Mouse (Mus musculus): Measurements from ENCODE around the gene Rora.

The Rora gene

GRCm38 (mm10) chr9:68823292-68823691, 169.7 kb downstream of the Rora start:
- no peak for DNase-seq

GRCm38 (mm10) chr9:68825107-68825506, 171.5 kb downstream of the Rora start:
- DNase-seq: no peak

GRCm38 (mm10) chr9:68825841-68826240, 172.3 kb downstream of the Rora start:
- no peak for DNase-seq

- DNase-seq: no peak
Observed at GRCm38 (mm10) chr9:68827441-68827840, 173.9 kb downstream of the Rora start.

- peak; percentile 38 to 53 for DNase-seq
Observed at GRCm38 (mm10) chr9:68829903-68830302, 176.3 kb downstream of the Rora start.

GRCm38 (mm10) chr9:68833323-68833722, 179.7 kb downstream of the Rora start:
- DNase-seq: no peak

- no peak for DNase-seq
Observed at GRCm38 (mm10) chr9:68835037-68835649, 181.6 kb downstream of the Rora start.

- no peak for DNase-seq
Observed at GRCm38 (mm10) chr9:68842134-68842892, 188.7 kb downstream of the Rora start.

- peak; percentile 20 to 23 for DNase-seq
Observed at GRCm38 (mm10) chr9:68845556-68845955, 192.0 kb downstream of the Rora start.

GRCm38 (mm10) chr9:68850321-68850720, 196.7 kb downstream of the Rora start:
- DNase-seq: no peak

- DNase-seq: no peak
Observed at GRCm38 (mm10) chr9:68852201-68852600, 198.6 kb downstream of the Rora start.

- DNase-seq: no peak
Observed at GRCm38 (mm10) chr9:68852934-68853333, 199.3 kb downstream of the Rora start.

- no peak for DNase-seq
Observed at GRCm38 (mm10) chr9:68859500-68859899, 205.9 kb downstream of the Rora start.

GRCm38 (mm10) chr9:68866317-68866716, 212.7 kb downstream of the Rora start:
- DNase-seq: no peak

- no peak for DNase-seq
Observed at GRCm38 (mm10) chr9:68873838-68874237, 220.3 kb downstream of the Rora start.

GRCm38 (mm10) chr9:68874544-68874943, 221.0 kb downstream of the Rora start:
- no peak for DNase-seq

- no peak for DNase-seq
Observed at GRCm38 (mm10) chr9:68875791-68876190, 222.2 kb downstream of the Rora start.

GRCm38 (mm10) chr9:68876289-68876688, 222.7 kb downstream of the Rora start:
- no peak for DNase-seq

GRCm38 (mm10) chr9:68881896-68882295, 228.3 kb downstream of the Rora start:
- no peak for DNase-seq

GRCm38 (mm10) chr9:68883005-68883404, 229.4 kb downstream of the Rora start:
- DNase-seq: no peak

- no peak for DNase-seq
Observed at GRCm38 (mm10) chr9:68883687-68884086, 230.1 kb downstream of the Rora start.

GRCm38 (mm10) chr9:68884451-68885035, 231.0 kb downstream of the Rora start:
- no peak for DNase-seq

- peak in 1 of 2 experiments; percentile 13 for DNase-seq
Observed at GRCm38 (mm10) chr9:68888670-68889069, 235.1 kb downstream of the Rora start.

- no peak for DNase-seq
Observed at GRCm38 (mm10) chr9:68891431-68891830, 237.8 kb downstream of the Rora start.
